Mouse (Mus musculus) erythroid progenitor cell, adult 5-6 weeks (primary cell): ENCODE results near the gene Trnt1. TPM values are rescaled to one million over a fixed set of nuclear protein-coding genes. Genes with fewer than 3 reads are reported as not detected.

Experiments
- ATAC-seq: replicated peaks from 2 replicates; pipeline ENCODE4 v1.8.0; 2016; ENCODE audit warnings: moderate number of reproducible peaks, mild to moderate bottlenecking, moderate TSS enrichment, inconsistent platforms; ENCODE audit not compliant: poor library complexity, low FRiP score, severe bottlenecking
- total RNA-seq, 2 experiments: library from RNA; stranded (forward) in 1 of 2; stranded (reverse) in 1 of 2; fragments of 150-400 nt in 1 of 2; fragments of 186-747, 209-891 nt in 1 of 2; gene quantifications; 2 replicates each; pipeline versions ENCODE4 v1.2.3 to v1.2.4; 2015 to 2017; ENCODE audit warnings: low replicate concordance in 2 of 2

Trnt1 gene
- total RNA-seq (2015; ENCODE audit: low replicate concordance) (13.7 and 18.4 TPM in 2 replicates), total RNA-seq (2017; ENCODE audit: low replicate concordance) (34.0 and 39.9 TPM in 2 replicates)

DNA sequence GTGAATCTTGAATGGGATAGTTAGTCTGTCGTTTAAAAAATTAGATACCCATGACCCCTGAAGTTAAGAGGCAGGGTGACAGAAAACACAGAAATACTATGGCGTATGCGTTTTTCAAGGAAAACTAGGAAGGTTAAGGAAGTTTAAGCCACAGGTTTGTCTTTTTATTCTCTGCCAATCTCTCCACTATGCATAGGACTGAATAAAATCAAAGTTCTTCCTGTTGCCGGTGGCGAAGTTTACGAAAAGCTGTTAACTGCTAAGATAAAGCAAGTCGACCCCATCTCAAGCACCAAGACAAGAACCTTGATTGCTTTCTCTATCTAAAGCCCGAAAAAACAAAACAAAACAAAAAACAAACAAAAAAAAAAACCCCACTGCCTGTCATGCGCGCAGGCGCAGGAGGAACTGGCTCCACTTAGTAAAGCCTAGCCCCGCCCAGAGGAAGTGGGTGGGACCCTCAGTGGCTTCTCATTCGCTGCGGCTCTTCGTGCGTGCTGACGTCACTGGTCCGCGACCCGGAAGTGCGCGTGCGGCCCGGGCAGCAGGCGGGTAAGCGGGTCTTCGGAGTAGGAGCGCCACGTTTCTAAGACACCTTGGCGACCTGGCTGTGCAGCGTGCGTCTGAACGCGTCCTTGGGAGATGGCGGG, at the start of gene Trnt1:
Trnt1 (plus strand) TSS at position 481 of the 650 bp plus-strand sequence.
- ATAC-seq: peak; percentile 100

DNA sequence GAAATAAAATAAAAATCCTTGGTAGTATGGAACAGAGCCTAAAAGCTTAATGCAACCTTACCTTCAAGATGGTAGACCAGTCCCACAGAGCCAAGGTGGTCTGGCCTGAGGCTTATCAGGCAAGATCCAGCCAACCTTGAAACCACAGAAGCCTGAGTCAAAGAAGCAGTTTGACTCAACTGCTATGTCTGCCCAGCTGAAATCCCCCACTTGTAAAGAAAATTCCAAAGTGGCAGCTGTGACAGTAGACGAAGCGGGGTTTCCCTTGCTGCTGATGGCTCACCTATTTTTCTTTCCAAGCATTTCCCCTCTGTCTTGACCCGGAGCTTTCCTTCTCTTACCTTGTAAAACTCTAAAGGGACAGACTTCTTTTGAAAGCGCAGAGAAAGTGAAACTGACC, 43.3 kb upstream of the Trnt1 start:
- no peak for ATAC-seq

DNA sequence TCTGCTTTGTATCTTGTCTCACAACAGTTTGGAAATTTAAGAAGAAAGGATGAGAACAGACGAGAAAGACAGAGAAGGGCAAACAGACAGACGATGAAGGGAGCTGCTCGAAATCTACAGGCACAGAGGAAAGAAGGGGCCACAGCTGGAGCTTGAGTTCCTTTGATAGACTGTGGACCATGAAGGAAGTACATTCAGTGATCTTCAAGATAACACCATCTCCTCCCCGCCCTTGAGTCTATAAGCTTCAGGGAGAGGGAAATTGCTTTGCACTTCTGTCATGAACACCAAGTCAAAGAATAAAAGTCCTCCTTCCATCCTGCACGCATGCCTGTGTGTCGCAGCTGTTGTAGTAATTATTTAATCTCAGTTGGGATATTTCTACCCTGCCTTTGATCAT, 42.8 kb upstream of the Trnt1 start:
- ATAC-seq: no peak

DNA sequence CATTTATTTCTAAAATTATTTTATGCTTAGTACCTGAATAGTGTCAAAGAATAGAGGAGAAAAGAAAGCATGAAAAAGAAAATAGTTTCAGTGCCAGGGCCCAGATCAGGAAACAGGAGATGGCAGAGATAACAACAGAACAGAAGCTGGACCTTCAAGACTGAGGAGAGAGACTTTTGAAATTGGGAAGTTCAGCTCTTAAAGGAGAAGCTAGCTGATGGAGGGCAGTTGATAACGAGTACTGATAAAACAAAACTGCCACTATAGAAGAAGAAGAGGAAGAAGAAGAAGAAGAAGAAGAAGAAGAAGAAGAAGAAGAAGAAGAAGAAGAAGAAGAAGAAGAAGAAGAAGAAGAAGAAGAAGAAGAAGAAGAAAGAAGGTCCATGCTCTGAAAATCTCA, 41.2 kb upstream of the Trnt1 start:
- ATAC-seq: no peak

DNA sequence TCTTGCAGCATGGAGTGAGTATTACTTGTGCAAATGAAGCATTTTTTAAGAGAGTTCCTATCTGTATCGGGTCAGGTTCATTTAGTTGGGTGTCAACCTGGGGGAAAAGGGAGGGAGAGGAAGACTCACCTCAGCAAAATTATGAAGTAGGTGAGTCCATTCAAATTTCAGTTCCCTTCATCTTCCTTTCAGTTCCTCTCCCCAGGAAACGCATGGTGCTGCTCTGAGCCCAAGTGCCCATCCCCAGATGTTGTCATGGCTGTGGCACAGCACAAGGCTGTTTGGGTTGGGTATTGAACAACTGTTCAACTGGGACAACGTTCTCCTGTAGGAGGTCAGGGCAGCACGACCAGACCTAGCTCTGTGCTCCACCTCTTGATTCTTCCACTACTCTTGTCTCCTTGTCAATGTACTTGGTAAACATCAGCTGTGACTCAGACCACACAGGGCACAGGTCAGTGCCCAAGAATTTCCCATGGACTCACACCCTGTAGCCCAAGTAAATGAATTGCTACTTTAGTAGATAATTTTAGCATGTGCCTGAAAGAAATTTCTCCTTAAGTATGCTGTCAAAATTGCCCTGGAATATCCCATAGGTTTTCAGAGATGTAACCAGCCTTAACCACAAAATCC, 39.1 kb upstream of the Trnt1 start:
- ATAC-seq: no peak

DNA sequence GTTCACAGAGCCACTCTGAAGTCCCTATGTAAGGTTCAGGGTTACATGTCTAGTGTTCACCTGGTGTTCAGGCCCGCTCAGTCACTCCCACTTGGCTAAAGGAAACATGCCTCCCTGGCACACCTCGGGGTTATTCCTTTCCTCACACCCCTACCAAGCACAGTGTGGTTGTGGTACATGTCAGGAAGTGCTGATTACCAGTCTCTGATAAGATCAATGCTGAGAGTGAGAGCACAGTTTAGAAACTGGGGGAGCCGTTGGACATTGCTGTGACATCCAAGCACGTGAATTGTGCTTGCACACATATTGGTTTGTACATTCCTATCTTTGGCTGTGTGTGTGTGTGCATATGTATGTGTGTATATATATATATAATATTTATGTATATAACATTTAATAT, 36.4 kb upstream of the Trnt1 start:
- no peak for ATAC-seq

DNA sequence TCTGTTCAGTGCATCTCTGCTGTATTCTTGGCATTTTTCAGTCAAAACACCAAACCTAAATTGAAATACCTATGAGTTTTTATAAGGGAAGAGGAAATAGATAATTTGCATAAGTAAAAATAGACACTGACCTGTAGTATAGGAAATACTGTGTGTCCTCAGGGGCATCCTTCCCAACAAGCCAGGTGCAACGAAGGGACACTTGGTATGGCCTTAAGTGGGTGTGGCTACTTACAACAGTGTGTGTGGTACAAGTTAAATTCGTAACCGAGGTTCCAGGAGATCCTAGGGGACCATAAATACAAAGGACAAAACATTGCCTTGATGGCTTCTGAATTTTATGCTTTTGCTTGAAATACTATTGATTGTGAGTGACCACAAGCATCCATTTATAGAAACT, 30.7 kb upstream of the Trnt1 start:
- no peak for ATAC-seq

DNA sequence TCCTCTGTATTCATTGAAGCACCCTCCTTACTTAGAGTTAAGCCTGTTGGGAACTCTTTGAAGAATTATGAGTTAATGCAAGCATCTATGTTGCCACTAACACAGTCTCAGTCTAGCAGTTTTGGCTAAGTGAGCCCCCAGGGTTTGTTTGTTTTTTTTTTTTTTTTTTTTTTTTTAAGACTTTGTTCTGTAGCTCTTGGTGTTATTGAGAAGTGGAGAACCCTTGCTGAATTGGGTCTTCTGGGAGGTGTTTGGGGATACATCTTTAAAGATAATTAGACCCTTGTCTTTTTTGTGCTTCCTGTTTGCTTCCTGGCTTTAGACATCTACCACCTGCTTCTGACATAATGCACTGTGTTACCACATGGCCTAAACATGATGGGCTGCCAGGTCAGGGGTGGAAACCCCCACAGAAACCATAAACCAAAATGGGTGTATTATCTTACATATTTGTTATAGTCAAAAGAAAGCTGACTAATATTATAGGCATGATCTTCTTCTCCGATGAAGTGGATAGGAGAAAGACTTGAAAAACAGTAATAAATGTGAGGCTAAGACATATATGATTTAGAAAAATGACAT, 28.6 kb upstream of the Trnt1 start:
- no peak for ATAC-seq

DNA sequence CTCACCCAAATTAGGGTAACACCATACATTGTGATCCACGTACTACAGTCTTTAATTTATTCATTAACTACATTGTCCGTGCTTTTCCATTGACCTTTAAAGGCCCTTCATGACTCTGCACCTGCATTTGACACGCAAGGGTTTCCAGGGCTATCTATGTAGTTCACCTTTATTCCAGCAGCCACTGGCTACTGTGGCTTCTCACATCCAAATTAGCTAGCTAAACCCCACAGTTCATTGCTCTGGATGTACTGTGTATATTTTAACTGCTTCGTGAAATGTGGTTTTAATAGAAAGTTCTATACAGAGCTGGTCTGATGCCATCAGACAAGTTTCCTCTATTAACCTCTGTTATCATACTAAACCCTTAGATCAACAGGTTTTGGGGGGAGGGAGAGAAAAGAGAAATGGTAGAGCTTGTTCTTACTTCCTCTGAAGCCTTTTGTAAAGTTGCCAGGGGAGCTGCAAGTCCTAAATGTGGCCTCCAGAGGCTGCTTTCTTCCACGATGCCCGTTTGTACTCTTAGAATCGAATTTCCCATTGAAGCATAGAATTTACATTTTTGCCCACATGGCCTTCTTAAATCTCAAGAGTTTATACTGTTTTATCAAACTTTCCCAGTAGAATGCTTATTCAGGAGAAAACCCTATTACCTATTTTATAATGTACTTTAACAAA, 25.2 kb upstream of the Trnt1 start:
- ATAC-seq: no peak

DNA sequence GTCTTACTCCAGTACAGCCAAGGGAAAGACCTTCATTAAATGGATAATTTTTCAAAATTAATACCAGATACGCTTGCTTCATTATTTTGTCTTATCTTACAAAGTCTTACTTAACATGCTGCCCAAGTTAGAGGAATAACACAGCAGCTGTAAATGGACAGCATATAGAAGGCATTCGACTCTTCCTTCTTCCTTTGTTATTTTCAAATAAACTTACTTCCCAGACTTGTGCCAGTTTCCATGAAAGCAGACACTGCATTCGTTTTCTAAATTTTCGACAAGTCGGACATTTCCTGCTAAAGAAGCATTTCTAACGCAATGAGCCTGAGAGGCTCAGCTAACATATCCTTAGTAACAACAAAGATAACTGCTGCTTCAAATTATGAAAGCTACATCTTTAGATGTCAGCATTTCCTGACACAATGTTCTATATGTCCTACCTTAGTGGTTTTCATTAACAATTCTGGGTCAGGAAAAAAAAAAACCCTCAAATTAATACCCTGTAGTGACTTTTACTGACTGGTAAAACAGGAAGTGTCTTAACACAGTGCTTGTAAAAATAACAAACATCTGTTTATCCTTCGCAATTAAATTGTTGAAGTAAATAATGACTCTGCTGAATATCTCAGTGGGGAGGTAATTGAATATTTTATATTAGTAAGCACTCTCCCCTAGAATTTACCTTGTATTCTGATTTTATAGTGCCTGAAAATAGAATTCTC, 23.1 kb upstream of the Trnt1 start:
- no peak for ATAC-seq

DNA sequence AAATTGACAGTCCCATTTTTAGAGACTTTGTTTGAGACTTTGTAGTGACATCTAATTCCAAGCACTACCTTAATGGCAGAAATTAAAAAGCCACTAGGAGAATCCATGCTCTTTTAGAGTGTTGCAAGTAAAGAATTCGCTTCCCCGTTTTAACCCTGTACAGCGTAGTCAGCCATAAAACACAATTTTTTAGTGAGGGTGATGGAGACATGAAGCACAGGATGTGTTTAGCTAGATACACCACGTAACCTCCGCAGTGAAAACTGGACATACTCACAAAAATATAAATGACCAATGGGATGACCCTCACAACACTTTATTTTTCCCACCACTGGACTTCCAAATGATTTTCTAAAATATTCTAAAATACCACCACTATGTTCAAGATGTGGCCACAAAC, 21.7 kb upstream of the Trnt1 start:
- no peak for ATAC-seq

DNA sequence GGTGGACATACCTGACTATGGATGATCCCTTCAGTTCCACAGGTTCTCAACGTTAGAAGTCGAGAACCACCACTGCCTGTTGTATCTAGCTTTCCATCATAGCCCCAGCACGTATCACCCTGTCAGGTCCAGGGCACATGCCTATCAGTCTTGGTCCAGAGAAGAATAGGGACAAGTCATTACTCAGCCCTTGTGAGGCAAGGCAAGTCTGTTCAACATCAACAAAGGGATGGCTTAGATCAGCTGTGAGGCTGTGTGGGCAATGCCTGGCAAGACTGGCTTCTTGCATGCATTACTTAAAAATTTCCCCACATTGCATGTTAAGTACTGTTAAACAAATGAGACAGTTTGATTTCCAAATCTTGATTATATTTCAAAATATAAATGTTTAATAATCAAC, 21.1 kb upstream of the Trnt1 start:
- ATAC-seq: no peak

DNA sequence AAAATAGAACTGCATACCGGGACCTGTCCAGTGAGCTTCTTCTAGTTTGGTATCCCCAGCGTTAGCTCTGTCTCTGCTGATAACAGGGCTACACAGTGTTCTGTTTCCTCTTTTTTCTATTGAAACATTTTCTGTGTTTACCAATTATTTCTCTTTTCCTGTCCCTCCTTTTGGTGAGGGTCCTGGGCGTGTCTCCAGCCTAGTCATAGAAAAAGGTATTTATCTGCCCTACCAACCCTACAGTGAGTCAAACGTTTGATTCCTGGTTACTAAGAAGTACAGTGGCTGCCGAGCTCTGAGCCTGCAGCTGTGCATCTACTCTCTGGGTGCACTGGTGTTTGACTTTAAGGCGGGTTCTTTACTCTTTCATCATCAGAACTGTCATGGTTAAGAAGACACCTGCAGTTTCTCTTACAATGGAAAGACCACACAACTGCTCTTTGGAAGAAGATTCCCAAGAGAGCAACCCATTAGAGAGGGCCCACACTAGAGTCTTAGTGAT, 20.0 kb upstream of the Trnt1 start, which contains the start of gene Il5ra:
Il5ra (minus strand) TSS at position 151 of the 502 bp plus-strand sequence.
- no peak for ATAC-seq

DNA sequence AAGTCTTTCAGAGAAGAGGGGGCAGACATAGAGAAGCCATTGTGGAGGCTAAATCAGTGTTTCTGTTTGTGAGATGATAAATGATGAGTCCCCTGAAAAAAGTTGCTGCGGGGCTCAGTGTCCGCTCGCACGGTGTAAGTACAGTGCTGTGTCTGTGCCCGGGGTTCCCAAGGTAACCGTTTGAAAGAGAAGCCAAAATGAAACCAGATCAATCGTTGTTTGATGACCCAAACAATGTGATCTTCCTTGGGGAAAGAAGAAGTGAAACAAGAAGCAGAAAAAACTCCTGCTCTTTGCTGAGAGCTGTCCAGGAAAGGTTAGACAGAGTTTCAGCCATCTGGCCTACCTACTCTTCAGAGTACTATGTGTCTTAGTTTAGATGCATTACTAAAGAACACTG, 18.6 kb upstream of the Trnt1 start:
- ATAC-seq: no peak

DNA sequence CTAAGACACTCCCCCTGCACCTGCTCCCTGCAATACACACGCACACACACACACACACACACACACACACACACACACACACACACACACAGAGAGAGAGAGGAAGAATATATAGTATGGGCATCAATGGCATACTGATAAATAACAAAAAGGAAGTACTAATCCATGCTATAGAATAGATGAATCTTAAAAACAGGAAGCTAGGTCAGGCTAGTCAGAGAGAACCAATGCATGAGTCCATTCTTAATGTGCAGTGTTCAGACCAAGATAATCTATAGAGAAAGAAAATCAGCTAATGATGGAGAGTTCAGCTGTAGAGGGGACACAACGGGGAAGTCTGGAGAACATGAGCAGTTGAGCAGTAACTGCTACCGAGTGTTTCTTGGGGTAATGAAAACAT, 10.6 kb upstream of the Trnt1 start:
- no peak for ATAC-seq

DNA sequence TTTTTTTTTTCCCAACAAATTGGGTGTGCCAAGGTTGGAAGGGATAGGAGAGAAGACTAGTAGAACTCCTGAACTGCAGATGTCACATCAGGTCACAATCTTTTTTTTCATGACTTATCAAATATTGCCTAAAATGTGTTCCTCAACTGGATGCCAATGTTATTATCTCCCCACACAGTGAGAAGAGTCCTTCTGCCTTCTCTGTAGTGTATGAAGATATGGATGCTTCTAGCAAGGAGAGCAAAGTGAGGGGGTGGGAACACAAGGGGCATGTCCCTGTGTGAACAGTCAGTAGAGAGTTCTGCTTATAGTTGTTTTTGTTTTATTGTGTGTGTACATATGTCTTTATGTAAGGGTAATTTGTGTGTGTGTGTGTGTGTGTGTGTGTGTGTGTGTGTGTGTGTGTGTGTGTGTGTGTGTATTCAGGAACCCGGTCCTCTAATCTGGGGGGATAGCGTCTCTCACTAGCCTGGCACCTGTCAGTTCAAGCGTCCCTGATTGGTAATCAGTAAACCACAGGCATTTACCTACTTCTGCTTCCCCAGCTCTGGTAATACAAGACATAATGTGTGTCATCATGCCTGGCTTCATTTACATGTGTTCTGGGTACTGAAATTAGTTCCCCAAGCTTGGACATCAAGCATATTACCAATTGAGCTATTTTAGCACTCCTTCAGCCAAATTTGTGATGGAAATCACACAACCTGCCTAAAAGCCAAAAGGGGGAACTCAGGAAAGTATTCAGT, 8.3 kb upstream of the Trnt1 start:
- ATAC-seq: no peak

DNA sequence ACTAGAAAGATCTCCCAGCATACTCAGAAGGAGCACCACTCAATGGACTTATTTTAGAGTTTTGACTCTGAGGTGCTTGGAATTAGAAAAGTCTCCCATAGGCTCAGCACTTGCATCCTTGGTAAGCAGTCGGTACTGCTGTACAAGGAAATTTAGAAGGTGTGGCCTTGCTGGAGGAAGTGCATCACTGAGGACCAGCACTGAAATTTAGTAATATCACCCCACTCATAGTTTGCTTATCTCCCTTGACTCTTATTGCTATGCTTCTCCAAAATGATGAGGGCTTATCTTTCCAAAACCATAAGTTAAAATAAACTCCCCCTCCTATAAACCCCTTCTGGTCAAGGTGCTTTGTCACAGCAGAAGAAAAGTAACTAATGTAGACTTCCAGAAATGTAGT, 7.4 kb upstream of the Trnt1 start:
- ATAC-seq: no peak

DNA sequence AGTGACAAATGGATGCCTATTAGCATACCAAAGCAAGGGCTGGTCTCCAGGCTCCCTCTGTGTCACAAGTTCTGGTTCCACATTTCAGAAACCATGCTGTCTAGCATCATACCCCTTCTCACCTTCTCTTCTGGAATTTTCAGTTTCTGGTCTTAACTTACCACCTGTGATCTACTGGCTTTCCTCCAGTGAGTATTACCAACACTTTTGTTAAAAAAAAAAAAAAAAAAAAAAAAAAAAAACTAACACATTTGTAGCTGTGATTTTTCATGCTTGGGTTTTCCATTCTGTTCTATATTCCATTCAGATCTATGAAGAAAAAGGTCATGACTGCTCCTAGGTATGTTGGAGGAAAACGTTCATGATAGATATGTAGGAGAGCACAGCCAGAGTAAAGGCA, 3.0 kb upstream of the Trnt1 start:
- ATAC-seq: no peak

DNA sequence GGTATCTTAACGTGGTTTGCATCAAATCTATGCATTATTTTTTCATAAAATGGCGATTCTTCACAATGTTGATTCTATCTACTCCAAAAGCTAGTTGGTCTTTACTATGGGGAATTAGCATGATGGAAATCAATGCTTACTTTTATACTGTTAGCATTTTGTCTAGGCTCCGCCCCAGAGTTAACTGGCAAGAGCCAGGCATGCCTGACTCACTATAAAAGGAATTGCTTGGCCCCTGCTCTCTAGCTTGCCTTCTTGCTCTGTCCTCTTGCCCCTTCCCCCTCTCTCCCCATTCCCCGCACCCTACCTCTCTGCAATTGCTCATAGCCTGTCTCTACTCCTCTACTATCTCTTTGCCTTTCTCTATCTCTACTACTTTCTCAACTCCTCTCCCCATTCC, 2.1 kb upstream of the Trnt1 start:
- no peak for ATAC-seq
